Mouse (Mus musculus) heart, postnatal 36 days (tissue): Measurements from ENCODE around the gene Gast. TPM values are rescaled to one million over a fixed set of nuclear protein-coding genes. Genes with fewer than 3 reads are reported as not detected.
"Not testable (repeated sequence)": the region's sequence is repeated elsewhere in the genome, so short reads cannot be mapped to it uniquely, and the experiment has no call there.

Experiments
- DNase-seq, 2 experiments: peaks; one replicate each; pipeline ENCODE4 v3.0.0; 2021 to 2022
- intact Hi-C: fragments of 180-260 bp; cut with DNase I; formaldehyde crosslinking; loops from one replicate; pipeline ENCODE4 v1.15.1; 2025
- total RNA-seq, 2 experiments: library from RNA; stranded (reverse); gene quantifications; 2 replicates each; pipeline ENCODE4 v1.2.3; 2021

The Gast gene
- total RNA-seq = not detected

GRCm38 (mm10) chr11:100333944-100334457 is at the start of gene Gast:
Gene Gast, plus strand, starts transcription at chr11:100334407.
- DNase-seq = no peak
- intact Hi-C loops = no loop called here

GRCm38 (mm10) chr11:100284988-100285387 is 49.2 kb upstream of the Gast start:
- intact Hi-C loops = loop anchor here (5.0 kb wide), 1 partner anchor 818 kb away; no protein-coding TSS in a partner anchor
- DNase-seq = no peak

- DNase-seq = peak; percentile 57 to 62
- intact Hi-C loops = no loop called here
Observed at GRCm38 (mm10) chr11:100287024-100287423, 47.2 kb upstream of the Gast start.

- intact Hi-C loops = no loop called here
- peak; percentile 19 to 28 for DNase-seq
Observed at GRCm38 (mm10) chr11:100288942-100289341, 45.3 kb upstream of the Gast start.

GRCm38 (mm10) chr11:100290235-100290634 is 44.0 kb upstream of the Gast start:
- intact Hi-C loops = no loop called here
- peak in 1 of 2 experiments; percentile 18 for DNase-seq

GRCm38 (mm10) chr11:100292884-100293283 is 41.3 kb upstream of the Gast start:
- DNase-seq = no peak
- intact Hi-C loops = no loop called here

GRCm38 (mm10) chr11:100295308-100295707 is 38.9 kb upstream of the Gast start:
- intact Hi-C loops = loop anchor here (1.0 to 5.0 kb wide), 4 partner anchors 13 to 913 kb away; no protein-coding TSS in a partner anchor

GRCm38 (mm10) chr11:100297801-100298200 is 36.4 kb upstream of the Gast start:
- DNase-seq = no peak
- intact Hi-C loops = loop anchor here (5.0 kb wide), 3 partner anchors 130 to 916 kb away; no protein-coding TSS in a partner anchor

More at GRCm38 (mm10) chr11:100295308-100295707, 38.9 kb upstream of the Gast start:
- DNase-seq = peak; percentile 80 to 88

GRCm38 (mm10) chr11:100298274-100299036 is 35.8 kb upstream of the Gast start:
- peak; percentile 78 to 91 for DNase-seq
- intact Hi-C loops = loop anchor here (5.0 kb wide), 3 partner anchors 131 to 916 kb away; no protein-coding TSS in a partner anchor

GRCm38 (mm10) chr11:100300293-100300692 is 33.9 kb upstream of the Gast start:
- DNase-seq = peak; percentile 66 to 82
- intact Hi-C loops = no loop called here

- DNase-seq = no peak
- intact Hi-C loops = no loop called here
Observed at GRCm38 (mm10) chr11:100301292-100301691, 32.9 kb upstream of the Gast start.

- no peak for DNase-seq
- intact Hi-C loops = no loop called here
Observed at GRCm38 (mm10) chr11:100307900-100308299, 26.3 kb upstream of the Gast start.

- intact Hi-C loops, DNase-seq: not testable (repeated sequence)
Observed at GRCm38 (mm10) chr11:100308672-100309071, 25.5 kb upstream of the Gast start.

- no peak for DNase-seq
- intact Hi-C loops = no loop called here
Observed at GRCm38 (mm10) chr11:100311656-100312055, 22.6 kb upstream of the Gast start.

- DNase-seq = no peak
- intact Hi-C loops = no loop called here
Observed at GRCm38 (mm10) chr11:100312096-100312679, 22.0 kb upstream of the Gast start.

- DNase-seq = no peak
- intact Hi-C loops = no loop called here
Observed at GRCm38 (mm10) chr11:100313424-100313823, 20.8 kb upstream of the Gast start.

GRCm38 (mm10) chr11:100315439-100315838 is 18.8 kb upstream of the Gast start:
- intact Hi-C loops = no loop called here

GRCm38 (mm10) chr11:100317826-100318380 is 16.3 kb upstream of the Gast start:
- no peak for DNase-seq
- intact Hi-C loops = no loop called here

More at GRCm38 (mm10) chr11:100315439-100315838, 18.8 kb upstream of the Gast start:
- DNase-seq = no peak

- no peak for DNase-seq
- intact Hi-C loops = no loop called here
Observed at GRCm38 (mm10) chr11:100318529-100319451, 15.4 kb upstream of the Gast start.
